Mouse (Mus musculus): ENCODE data around the gene Ppp2r3c.
"Not testable (repeated sequence)": the region's sequence is repeated elsewhere in the genome, so short reads cannot be mapped to it uniquely, and the experiment has no call there.

Ppp2r3c gene

GRCm38 (mm10) chr12:55277583-55277982 is 25.2 kb downstream of the Ppp2r3c start:
- not testable (repeated sequence) for DNase-seq (ENCODE audit: extremely low read depth, low read depth)

DNA sequence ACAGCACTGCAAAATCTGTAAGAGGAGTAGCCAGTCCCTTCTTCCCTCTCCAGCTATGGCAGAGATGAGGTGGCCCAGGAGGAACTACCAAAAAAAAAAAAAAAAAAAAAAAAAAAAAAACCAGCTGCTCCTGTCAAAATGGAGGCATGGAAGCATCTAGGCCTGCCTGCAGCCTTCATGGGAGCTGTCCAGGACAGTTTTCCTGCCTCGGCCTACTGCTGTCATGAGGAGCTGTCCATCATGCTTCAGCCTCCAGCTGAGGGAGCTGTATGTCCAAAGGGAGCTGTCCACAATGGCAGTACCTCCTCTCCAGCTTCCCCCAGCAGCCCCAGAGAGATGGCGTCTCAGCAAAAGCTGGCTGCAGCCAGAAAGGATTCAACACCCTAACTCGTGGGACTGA is 30.6 kb downstream of the Ppp2r3c start:
- no peak for DNase-seq (ENCODE audit: extremely low read depth, low read depth)

DNA sequence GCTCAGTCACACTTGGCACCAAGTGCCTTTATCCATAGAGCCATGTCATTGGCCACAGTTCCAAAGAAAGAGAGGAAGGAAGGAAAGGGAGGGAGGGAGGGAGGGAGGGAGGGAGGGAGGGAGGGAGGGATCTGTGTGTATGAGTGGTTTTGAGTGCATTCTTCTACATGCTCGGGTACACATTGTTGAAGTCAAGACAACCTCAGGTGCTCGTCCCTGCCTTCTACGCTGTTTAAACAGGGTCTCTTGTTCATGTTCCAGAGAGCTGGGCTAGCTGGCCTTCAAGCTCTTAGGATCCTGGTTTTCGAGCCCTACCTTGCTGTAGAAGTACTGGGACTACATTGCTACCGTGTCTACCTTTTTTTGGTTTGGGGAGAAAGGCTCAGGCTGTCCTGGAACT is 39.4 kb downstream of the Ppp2r3c start:
- DNase-seq (ENCODE audit: extremely low read depth, low read depth), result not testable (repeated sequence)

DNA sequence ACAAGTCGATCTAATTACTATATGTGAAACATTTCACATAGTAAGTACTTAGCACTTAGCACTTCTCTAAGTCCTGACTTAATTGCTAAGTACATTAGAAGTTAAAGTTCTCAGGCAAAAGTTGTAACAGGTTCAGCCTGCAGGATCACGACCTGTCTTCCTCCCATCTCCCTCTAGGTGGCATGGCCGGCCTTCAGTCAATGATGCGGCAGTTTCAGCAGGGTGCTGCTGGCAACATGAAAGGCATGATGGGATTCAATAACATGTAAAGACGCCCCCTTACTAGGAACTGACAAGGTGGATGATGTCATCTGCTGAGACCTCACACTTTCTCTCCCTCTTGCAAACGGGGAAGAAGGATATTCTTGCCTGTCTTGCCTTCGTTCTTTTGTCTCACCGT is 40.8 kb downstream of the Ppp2r3c start:
- not testable (repeated sequence) for DNase-seq (ENCODE audit: extremely low read depth, low read depth)

- DNase-seq (ENCODE audit: extremely low read depth, low read depth), result not testable (repeated sequence)
These were observed 60.6 kb downstream of the Ppp2r3c start for GRCm38 (mm10) chr12:55242243-55242642.

- DNase-seq (ENCODE audit: extremely low read depth, low read depth), result not testable (repeated sequence)
These were observed 72.3 kb downstream of the Ppp2r3c start for GRCm38 (mm10) chr12:55230520-55230861.

- not testable (repeated sequence) for DNase-seq (ENCODE audit: extremely low read depth, low read depth)
These were observed 72.9 kb downstream of the Ppp2r3c start, which contains the start of gene Srp54c for GRCm38 (mm10) chr12:55229626-55230519. Gene Srp54c (plus strand): TSS chr12:55230168.

Measured in MEL-GATA-1-ER (cell line).